Mouse (Mus musculus) large intestine, adult 2 months (tissue): ENCODE measurements at regions not wholly inside any gene's neighbourhood (a gene's known extent, or its start where the extent isn't known, plus 50 kb on each side); places are given as distances from the start of the nearest gene placed in this dataset.
"Not testable (repeated sequence)": the region's sequence is repeated elsewhere in the genome, so short reads cannot be mapped to it uniquely, and the experiment has no call there.

Source experiments
- DNase-seq: peaks from one replicate; pipeline ENCODE4 v3.0.0-alpha.2; 2012; ENCODE audit warnings: low read depth, low spot score
- WGBS: fragments of 180-500 bp; shearing (Covaris S2); methylation state at CpG from one replicate; pipeline ENCODE4 v1.1.7; 2018; 5-methylcytosine and 5-hydroxymethylcytosine counted together

DNA sequence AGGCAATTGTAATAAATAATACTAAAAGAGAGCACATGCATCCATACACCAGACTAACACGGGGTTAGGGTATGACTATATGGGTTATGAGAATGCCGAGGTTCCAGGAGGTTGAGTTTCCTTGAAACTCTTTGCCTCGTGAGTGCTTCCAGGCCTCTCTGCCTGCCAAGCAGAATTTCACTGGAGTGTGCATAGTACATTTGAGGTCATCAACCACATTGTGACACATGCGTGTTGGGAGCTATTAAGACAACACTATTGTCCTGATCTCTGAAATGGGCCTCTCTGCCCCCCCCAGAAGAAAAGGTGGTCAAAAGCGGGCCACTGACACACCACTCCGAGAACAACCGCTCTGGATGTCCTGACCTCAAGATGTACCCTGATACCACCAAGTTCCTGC is 655.8 kb downstream of the Hdgfl1 start:
- WGBS: 91% methylated on average over 7 of the region's 7 CpGs

DNA sequence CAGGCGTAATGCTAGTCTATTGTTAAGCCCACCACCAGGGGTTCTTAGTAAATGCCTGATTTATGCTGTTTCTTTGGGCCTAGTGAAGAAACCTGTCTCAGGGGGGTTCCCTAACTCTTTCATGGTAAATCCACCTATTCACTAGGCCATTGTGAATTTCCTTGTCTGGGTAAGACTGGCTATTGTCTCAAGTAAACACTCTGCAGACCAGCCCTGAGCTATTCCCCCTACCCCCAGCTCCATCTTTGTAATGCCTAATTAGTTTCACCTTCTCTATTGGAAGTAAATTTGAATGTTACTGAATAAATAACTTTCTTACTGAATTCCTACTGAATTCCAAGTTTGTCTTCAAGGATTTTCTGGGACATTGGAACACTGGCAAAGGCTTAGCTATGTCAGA is 656.2 kb downstream of the Hdgfl1 start:
- not testable (repeated sequence) for DNase-seq
- WGBS: 75% methylated on average over 1 of the region's 1 CpGs

More for the DNA sequence above, 655.8 kb downstream of the Hdgfl1 start:
- no peak for DNase-seq

- DNase-seq: no peak
Measured at GRCm38 (mm10) chr13:26112579-26112978, 657.4 kb downstream of the Hdgfl1 start.

DNA sequence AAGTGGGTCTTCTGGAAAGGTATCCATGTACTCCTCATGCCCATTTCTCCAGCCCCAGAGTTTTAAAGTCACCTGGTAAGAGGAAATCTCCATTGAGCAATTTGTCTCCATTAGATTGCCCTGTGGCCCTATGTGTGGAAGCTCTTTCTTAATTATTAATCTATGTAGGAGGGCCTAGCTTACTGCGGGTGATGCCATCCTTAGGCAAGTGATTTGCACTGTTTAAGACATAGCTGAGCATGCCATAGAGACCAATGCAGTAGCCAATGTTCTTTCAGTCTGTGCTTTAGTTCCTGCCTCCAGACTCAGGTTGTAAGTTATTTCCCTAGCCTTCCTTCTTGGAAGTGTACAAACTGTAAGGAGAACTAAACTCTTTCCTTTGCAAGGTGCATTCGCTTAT is 661.0 kb downstream of the Hdgfl1 start:
- 87% methylated on average over 2 of the region's 2 CpGs for WGBS
- no peak for DNase-seq

DNA sequence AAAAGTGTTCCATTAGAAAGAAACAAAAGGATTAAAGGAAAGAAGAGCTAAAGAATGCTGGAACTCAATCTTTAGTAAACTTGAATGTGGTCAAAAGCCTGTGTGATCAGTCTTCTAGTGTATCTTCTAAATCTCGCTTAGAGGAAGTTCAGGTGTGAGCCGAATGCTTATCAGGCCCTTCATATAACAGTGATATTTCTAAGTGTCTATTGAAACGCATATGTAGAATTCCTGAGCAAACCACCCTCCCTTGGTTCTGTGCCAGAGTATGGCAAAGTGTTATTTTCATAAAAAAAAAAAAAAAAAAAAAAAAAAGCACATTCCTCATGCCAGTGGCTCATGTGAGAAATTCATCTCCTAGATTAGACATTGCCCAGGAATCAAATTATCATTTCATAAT is 681.2 kb downstream of the Hdgfl1 start:
- 78% methylated on average over 3 of the region's 3 CpGs for WGBS
- no peak for DNase-seq

DNA sequence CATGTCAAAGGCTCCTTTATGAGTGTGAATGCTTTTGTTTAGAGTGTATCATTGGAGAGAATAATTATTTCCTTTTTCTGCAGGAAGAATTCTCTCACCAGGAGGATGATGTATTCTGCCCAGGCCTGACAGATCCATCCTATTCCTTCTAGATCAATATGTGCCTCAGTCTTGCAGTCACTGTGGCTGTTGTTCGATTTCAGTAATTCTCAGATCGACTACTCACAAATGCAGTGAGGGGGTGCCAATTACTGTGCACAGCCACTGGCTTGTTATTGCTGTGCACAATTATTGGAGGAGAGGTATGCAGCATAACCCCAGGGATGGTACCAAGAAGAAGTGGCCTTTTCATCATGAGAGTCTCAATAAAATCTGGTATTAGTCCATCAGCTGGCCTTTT is 689.2 kb downstream of the Hdgfl1 start:
- 87% methylated on average over 2 of the region's 2 CpGs for WGBS
- no peak for DNase-seq

- no peak for DNase-seq
- WGBS: 45% methylated on average over 4 of the region's 4 CpGs
Measured at GRCm38 (mm10) chr13:26080302-26080701, 689.7 kb downstream of the Hdgfl1 start.

DNA sequence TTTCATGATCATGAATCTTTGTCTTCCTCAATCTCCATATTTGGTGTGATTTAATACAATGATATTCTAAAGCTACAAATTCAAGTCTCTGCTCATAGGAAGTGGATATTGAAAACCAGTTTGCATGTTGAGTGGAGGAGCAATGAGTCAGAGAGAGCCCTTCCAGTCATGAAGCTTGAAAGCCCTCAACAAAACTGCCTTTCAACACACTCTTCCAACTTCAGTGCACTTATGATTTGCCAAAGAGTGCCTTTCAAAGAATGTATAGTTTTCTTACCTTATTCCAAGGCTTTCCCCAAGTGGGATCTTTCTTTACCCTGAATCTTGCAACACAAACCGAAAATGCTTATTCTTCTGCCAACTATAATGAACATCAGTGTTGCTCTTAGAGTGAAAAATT is 690.6 kb downstream of the Hdgfl1 start:
- 90% methylated on average over 1 of the region's 1 CpGs for WGBS
- DNase-seq: no peak

DNA sequence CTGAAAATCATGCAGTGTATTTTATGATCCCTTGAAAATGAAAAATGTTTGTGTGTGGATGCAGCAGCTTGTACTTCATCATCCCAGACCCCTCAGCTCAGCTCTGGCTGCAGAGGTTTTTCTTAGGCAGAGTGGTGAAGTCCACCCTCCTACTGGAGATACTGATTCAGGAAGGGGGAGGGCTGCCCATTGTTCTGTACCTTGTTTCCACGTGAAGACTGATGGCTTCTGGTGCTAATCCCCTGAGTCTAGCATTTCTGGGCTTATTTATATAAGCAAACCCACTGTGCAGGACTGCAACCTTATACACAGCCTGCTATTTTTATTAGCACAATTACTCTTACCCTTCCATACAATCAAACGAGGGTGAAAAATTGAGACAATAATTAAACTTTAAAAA is 708.6 kb downstream of the Hdgfl1 start:
- 38% methylated on average over 2 of the region's 2 CpGs for WGBS
- no peak for DNase-seq

GRCm38 (mm10) chr13:26037699-26038098 is 732.3 kb downstream of the Hdgfl1 start:
- DNase-seq: no peak

GRCm38 (mm10) chr13:26026386-26026785 is 743.6 kb downstream of the Hdgfl1 start:
- WGBS: 35% methylated on average over 3 of the region's 3 CpGs
- DNase-seq: no peak

DNA sequence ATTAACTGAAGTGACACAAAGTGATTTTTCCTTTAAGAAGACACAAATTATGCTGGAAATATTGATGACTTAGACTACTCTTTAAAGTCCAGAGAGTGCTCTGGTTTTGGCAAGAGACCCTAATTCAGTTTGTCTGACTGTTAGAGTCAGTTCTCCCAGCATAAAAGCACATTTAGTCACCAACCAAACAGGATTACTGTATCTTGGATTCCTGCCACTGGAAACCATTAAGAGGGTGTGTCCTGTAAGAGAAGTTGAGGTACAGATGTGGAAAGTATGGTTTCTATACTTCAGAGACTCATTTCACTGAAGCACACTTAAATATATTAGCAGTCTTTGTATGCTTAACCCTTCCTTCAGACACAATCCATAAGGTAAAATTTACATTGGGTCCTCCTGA is 745.3 kb downstream of the Hdgfl1 start:
- no peak for DNase-seq

- DNase-seq: no peak
- WGBS: 85% methylated on average over 2 of the region's 2 CpGs
Measured at GRCm38 (mm10) chr13:26020491-26020890, 749.5 kb downstream of the Hdgfl1 start.

DNA sequence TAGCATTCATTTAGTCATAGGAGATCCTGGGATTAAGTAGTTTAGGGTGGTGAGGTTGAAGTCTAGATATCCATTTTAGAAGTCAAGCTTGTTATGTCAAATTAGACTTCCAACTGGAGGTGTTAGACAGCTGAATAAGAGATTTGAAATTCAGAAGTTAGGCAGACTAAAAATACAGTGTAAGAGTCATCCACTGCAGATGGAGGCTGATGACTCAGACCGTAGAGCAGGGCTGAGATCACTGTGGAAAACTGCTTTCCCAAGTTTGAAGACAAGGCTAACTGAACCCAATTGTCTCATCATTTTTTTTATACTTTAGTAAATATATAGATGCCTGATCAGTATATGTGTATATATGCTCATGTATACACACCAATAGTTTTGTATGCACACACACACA is 738.8 kb upstream of the Nrsn1 start:
- DNase-seq: no peak
- WGBS: 88% methylated on average over 1 of the region's 1 CpGs

GRCm38 (mm10) chr13:26004768-26005560 is 734.7 kb upstream of the Nrsn1 start:
- 86% methylated on average over 7 of the region's 7 CpGs for WGBS
- no peak for DNase-seq

- no peak for DNase-seq
- 51% methylated on average over 1 of the region's 1 CpGs for WGBS
Measured at GRCm38 (mm10) chr13:25993526-25993925, 723.2 kb upstream of the Nrsn1 start.

- DNase-seq: no peak
- WGBS: 75% methylated on average over 5 of the region's 5 CpGs
Measured at GRCm38 (mm10) chr13:25989067-25989756, 718.9 kb upstream of the Nrsn1 start.

- 39% methylated on average over 1 of the region's 1 CpGs for WGBS
Measured at GRCm38 (mm10) chr13:25984535-25984934, 714.2 kb upstream of the Nrsn1 start.

GRCm38 (mm10) chr13:25983659-25984058 is 713.4 kb upstream of the Nrsn1 start:
- DNase-seq: no peak
- WGBS: 70% methylated on average over 1 of the region's 1 CpGs

More at GRCm38 (mm10) chr13:25984535-25984934, 714.2 kb upstream of the Nrsn1 start:
- DNase-seq: no peak

- WGBS: 60% methylated on average over 1 of the region's 1 CpGs
Measured at GRCm38 (mm10) chr13:25978648-25979047, 708.3 kb upstream of the Nrsn1 start.

GRCm38 (mm10) chr13:25958592-25958991 is 688.3 kb upstream of the Nrsn1 start:
- DNase-seq: no peak

More at GRCm38 (mm10) chr13:25978648-25979047, 708.3 kb upstream of the Nrsn1 start:
- no peak for DNase-seq
